Mouse (Mus musculus) gastrocnemius, postnatal 14 days (tissue): ENCODE measurements around the gene Fbln2. TPM values are rescaled to one million over a fixed set of nuclear protein-coding genes. Genes with fewer than 3 reads are reported as not detected.
A peak's percentile ranks its signal among the peaks of the same experiment; 100 is the strongest.
"Not testable (repeated sequence)": the region's sequence is repeated elsewhere in the genome, so short reads cannot be mapped to it uniquely, and the experiment has no call there.

Source experiments
- DNase-seq: peaks from one replicate; pipeline ENCODE4 v3.0.0; 2021; ENCODE audit warnings: mixed read lengths
- intact Hi-C: fragments of 180-260 bp; cut with DNase I; formaldehyde crosslinking; loops from one replicate; pipeline ENCODE4 v1.15.1; 2025; ENCODE audit warnings: low total_unique reads
- long read RNA-seq, 2 experiments: library from polyadenylated mRNA; stranded (forward); transcript quantifications; one replicate each; pipeline ENCODE4 v2.0.0; 2021
- total RNA-seq, 2 experiments: library from RNA; stranded (reverse); gene quantifications; 2 replicates each; pipeline ENCODE4 v1.2.3; 2021

Fbln2 gene
- total RNA-seq, result 10 to 100 TPM; 62.5 to 62.6 TPM
- long read RNA-seq, experiment 1, full-length matches to known transcripts, result 68 of 89 reads
- long read RNA-seq, experiment 1, partial matches to known transcripts, result 18 of 89 reads
- long read RNA-seq, experiment 1, other reads (novel, unspliced or antisense), result 3 of 89 reads
- long read RNA-seq, experiment 2, full-length matches to known transcripts, result 126 of 157 reads
- long read RNA-seq, experiment 2, partial matches to known transcripts, result 21 of 157 reads
- long read RNA-seq, experiment 2, other reads (novel, unspliced or antisense), result 10 of 157 reads

DNA sequence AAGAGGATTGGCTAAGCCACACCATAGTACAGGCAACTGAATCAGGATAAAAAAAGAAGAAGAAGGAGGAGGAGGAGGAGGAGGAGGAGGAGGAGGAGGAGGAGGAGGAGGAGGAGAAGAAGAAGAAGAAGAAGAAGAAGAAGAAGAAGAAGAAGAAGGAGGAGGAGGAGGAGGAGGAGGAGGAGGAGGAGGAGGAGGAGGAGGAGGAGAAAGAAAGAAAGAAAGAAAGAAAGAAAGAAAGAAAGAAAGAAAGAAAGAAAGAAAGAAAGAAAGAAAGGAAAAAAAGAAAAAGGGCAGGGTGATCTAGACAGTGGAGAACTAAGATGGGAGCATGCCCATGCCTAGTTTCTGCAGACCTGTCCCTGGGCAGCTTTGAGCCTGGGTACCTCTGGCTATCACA is at the start of gene Fbln2:
TSS of gene Fbln2 (plus strand) at position 301 of the 400 bp plus-strand sequence.
- intact Hi-C loops, result not testable (repeated sequence)

DNA sequence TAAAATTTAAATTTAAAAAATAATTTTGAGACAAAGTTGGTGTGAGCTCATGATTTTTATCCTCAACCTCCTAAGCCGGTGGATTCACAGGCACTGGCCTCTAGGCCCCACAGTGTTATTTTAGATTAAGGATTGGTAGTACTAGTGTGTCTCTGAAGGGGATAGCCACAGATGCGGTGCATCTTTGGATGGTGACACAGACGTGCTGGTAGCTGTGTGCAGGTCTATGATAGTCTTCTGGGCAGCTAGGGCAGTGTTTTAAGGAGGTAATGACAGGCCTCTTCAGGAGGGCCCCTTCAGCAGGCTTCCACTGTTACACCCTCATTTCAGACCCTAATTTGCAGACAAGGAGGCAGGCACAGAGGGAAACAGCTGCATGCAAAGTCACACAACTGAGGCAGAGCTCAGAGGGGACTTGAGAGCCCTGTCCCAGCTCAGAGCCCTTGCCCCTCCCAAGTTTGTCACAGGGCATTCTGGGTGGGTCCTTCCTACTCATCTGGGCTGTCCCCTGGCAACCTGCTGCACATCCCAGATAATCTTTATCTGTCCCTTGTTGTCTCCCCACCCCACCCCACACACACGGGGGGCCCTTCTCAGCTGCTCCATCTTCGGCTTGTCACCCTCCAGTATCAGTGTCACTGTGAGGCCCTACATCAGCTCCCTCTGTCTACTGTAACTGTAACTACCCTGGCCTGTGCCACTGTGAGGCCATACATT is 48.9 kb upstream of the Fbln2 start:
- DNase-seq, result no peak
- intact Hi-C loops, result no loop called here

More for the DNA sequence above, at the start of gene Fbln2:
- not testable (repeated sequence) for DNase-seq

DNA sequence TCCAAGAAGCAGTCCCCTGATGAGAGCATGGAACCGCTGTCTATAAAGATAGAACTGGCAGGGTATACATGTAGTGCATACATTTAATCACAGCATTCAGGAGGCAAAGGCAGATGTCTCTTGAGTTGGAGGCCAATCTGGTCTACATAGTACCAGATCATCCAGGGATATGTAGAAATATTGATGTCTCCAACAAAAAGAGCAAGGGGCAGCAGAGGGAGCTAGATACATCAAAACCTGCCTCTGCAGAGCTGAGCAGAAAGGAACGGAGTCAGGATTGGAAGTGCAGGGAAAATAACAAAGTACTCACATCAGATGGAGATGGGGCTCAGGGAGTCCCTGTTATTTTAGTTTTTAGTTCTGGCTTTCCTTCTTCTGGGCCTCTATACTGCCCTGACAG is 47.7 kb upstream of the Fbln2 start:
- intact Hi-C loops, result no loop called here
- no peak for DNase-seq

DNA sequence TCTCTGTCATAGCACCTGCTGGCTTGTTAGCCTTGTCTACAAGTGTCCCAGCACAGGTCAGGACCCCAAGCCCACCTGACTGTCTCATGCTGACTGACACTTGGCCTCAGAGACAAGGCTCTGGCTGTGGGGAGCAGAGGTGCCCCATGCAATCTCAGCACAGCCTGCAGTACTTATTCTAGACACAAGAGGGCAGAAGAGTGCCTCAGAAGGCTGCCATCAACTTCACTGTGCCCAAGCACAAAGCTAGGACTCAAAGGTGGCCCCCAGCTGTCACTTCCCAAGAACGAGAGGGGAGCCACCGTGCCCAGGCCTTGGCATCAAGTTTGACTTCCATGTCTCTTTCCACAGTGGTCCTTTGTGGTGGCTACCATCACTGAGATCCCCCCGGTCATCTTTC is 47.0 kb upstream of the Fbln2 start:
- DNase-seq, result peak; percentile 64
- intact Hi-C loops, result loop anchor here (5.0 kb wide), 2 partner anchors 97 to 247 kb away; partner anchors contain the start of gene Wnt7a

DNA sequence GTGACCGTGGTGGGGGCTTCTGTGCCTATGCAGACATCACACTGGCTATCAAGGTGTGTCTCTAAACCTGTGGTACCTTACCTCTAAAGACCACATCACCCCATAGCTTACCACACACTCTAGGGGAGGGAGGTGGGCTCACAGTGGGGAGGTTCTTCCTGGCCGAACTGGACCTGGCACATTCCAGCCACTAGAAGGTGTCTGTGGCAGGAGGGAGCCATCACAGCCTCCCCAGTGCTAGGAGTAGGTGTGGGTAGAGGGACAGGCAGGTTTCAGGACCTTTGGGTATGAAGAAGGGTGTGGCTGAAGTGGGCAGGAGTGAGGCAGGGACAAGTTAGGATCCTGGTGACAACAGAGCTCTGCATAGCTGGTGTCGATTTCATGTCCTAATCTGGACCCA is 44.4 kb upstream of the Fbln2 start:
- intact Hi-C loops, result loop anchor here (2.0 to 5.0 kb wide), 3 partner anchors 94 to 244 kb away; partner anchors contain the start of gene Wnt7a
- DNase-seq, result no peak

DNA sequence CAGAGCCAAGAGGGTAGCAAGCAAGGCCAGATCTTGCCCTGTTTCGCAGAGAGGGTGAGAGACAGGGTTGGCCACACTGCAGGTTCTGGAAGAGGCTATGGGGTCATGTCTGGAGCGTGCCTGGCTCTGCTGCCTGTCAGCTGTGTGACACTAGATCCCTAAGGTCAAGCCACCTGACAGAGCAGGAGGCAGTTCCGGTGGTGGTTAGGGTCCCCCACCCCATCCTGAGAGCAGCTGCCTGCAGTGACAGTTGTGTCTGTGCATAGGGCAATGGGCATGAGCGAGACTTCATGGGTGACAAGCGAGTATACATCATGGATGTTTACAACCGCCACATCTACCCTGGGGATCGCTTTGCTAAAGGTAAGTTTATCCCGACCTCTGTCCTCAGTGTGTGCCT is 43.1 kb upstream of the Fbln2 start:
- intact Hi-C loops, result loop anchor here (5.0 kb wide), 2 partner anchors 93 to 243 kb away; partner anchors contain the start of gene Wnt7a
- no peak for DNase-seq

DNA sequence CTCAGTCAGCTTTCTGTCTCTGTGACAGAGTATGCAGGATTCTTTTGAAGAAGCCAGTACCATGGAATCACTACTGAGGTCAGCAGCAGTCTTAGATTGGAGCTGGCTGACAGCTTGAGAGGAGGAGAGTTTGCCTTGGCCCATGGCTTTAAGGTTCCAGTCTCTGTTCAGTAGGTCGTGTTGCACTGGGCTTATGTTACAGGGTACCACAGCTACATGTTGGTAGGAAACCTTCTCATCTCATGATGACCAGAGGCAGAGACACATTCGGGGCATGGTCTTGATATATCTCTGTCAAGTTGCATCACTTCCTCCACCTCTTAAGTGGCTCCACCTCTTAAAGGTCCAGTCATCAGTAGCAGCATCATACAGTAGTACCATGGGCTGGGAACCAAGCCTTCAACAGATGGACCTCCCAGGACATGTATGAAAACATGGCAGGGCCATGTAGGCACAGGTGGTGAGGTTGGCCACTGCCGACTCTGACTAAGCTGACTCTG is 40.8 kb upstream of the Fbln2 start:
- intact Hi-C loops, result no loop called here
- DNase-seq, result no peak

DNA sequence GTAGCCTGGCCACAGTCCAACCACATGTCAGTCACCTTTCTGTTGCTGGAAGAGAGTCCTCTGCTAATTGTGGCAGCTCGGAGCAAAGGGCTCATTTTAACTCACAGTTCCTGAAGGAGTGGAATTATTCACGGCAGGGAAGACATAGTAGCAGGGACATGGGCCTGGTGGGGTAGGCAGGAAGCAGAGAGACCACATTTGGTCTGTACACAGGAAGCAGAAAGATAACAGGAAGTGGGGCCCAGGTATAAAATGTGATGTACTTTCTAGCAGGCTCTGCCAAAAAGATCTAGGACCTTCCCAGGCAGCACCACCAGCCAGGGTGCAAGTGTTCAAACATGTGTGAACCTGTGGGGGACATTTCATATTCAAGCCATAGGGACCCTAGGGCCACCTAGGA is 39.9 kb upstream of the Fbln2 start:
- no peak for DNase-seq
- intact Hi-C loops, result loop anchor here (2.0 kb wide), 1 partner anchor 106 kb away; no protein-coding TSS in a partner anchor

DNA sequence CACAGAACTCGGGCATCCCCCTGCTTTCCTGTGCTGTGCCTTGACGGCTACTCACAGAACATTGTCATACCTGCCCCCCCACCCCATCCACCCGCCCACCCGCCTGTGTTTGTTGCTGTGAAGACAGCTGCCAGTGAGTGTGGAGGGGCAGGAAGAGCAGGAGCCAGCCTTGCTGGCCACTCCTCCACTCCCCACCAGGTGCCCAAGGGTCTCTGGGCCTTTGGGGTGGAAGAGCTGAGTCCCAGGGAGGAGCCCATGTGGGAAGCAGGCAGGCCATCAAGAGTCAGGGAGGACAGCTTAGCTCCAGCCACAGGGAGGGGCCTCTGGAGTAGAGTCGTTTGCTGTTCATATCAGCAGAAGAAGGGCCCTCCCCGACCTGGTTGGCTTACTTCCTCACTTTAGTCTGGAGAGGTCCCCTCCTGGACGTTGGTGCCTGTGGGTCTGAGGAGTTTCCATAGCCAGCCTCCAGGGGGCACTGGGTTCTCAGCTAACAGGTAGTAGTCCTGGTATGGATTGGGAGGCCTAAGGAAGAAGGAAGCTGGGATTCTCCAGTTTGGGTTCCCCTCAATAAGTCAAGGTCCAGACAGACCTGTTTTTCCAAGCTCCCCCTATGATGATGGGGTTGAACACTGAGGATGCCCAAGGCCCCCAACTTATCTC is 38.9 kb upstream of the Fbln2 start:
- intact Hi-C loops, result loop anchor here (2.0 kb wide), 1 partner anchor 105 kb away; no protein-coding TSS in a partner anchor

DNA sequence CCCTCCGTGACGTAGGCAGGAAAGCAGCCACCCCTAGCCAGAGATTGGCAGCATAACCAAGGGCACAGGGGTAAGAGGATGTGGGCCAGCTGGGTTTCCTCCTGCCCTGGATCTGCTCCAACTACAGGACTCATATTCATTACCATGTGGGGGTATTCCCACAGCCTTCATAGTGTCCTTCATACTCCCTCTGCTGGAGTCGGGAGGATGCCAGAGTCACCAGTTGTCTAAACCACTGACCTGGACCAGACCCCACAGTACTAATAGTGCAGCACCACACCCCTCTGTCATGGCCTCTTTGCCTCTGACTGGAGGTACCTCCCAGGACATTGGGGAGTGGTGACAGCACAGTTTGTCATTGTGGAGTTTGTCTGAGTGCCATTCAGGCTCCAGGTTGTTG is 38.0 kb upstream of the Fbln2 start:
- intact Hi-C loops, result no loop called here
- DNase-seq, result no peak

More for the DNA sequence above, 38.9 kb upstream of the Fbln2 start:
- peak; percentile 78 for DNase-seq

DNA sequence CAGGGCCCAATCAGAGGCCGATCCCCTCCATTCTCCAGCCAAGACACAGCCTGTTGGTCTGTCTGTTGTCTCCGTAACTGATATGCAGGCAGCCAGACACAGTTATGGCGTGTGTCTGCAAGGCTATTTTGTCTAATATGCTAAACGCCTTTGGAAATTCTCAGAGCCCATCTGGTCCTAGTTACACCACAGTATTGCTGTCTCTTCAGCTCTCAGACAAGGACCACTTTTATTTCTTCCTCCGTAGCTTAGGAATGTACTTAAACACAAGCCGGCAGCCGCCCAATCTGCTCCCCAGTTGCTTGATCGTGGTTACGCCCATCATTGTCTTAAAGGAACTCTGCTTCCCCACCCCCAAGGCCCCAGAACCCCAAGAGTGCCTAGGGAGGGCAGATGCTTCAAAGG is 31.5 kb upstream of the Fbln2 start:
- intact Hi-C loops, result no loop called here
- no peak for DNase-seq

DNA sequence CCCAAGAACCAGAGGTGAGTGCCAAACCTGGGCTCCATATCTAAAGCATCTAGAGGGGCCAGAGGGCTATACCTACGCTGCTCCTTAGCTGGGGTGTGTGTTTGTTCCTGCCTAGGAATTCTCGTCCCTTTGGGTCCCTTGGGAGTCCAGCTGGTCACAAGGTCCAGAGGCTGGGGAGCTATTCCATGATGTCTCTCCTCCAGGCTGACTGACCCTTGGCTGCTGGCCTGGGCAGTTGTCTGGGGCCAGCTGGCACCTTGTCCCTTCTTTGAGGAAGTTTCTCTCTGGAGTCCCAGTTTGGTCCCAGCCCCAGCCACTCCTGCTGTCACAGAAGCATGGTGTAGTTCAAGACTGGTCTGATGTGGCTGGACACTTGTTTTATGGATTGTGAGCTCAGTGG is 30.9 kb upstream of the Fbln2 start:
- intact Hi-C loops, result no loop called here

DNA sequence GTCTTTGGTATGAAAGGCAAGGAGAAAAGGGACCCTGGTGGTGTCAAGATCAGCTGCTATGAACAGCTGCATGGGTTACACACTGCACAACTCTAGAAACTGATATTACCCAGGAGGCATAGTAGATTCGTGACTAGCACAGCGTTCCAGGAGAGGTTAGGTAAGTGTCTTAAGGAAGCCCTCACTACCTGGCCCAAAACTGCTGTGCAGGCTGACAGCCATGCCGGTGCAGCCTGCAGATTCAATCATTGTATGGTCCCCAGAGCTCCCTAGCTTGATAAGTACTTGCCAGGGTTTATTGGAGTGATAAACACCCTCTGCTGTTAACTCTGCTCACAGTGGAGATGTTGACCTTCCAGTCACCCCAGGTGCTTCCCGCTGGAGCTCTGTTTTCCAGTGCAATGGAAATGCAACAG is 30.2 kb upstream of the Fbln2 start:
- DNase-seq, result no peak
- intact Hi-C loops, result no loop called here

More for the DNA sequence above, 30.9 kb upstream of the Fbln2 start:
- peak; percentile 89 for DNase-seq

DNA sequence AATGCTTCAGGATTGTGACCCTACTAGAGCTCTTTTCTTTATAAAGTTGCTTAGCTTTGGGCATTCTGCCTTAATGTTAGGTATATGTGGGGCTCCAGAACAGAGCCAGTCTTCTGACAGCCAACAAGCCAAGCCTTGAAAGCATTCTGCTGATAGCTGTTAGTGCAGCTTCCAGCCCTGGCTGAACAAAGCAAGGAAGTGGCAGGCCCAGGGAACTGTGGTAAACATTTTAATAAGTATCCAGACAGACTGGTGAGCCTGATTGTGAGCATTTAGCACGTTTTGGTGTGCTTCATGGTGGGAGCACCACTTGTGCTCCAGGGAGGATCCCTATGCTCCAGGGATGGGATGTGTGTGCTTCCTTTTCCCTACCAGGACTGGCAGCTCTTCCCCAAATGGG is 29.2 kb upstream of the Fbln2 start:
- DNase-seq, result no peak
- intact Hi-C loops, result no loop called here

DNA sequence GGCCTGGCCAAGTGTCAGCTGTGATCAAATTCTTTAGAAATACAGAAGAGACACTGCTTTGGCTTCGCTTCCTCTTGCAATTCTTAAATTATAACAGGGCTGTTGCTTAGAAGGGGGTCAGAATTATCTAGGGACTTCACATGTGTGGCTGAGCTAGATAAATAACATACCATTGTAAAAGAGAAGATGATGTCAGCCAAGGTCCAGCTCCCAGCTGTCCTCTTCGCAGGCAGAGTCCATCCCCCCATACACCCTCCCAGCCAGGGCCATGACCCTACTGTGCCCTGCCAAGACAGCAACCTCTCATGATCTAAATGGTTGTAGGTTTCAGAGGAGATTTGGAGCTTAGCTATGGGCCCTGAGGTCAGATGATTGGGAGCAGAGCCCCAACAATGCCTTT is 28.3 kb upstream of the Fbln2 start:
- intact Hi-C loops, result no loop called here
- peak; percentile 65 for DNase-seq

DNA sequence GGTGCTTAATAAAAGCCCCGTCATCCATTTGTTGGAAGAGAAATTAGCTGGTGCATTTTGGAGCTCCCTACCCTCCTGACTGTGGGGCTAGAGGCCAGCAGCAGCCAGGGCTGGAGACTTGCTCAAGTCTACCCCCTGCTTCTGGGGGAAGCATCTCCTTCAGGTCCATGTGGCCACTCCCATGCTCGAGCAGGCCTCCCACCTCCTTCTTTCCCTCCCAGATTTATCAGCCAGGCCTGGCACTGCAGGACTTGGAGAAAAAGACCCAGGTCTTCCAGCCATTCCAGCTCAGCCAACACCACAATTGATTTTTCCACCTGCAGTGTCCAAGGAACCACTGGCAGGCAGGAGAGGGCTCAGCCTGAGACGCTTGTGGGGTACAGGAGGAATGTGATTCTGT is 27.5 kb upstream of the Fbln2 start:
- DNase-seq, result no peak
- intact Hi-C loops, result loop anchor here (5.0 kb wide), 1 partner anchor 43 kb away; no protein-coding TSS in a partner anchor

DNA sequence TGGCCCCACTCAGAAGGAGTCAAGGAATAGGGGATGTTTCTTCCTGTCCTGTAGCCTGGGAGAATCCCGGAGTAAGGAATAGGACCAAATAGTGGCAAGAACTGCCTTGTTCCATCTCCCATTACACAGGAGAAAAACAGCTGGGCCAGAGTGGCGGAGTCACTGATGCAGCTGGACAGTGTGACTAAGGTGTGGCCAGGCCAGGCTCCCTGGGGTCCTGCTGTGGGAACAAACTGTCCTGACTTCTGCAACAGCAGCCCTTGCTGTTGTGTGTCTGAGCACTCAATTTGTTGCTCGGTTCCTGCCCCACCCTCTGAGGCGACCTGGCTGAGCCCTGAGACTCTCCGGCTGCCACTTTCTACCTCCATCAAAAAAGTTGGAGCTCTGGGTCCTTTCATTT is 26.8 kb upstream of the Fbln2 start:
- DNase-seq, result peak; percentile 81
- intact Hi-C loops, result loop anchor here (5.0 kb wide), 1 partner anchor 42 kb away; no protein-coding TSS in a partner anchor

DNA sequence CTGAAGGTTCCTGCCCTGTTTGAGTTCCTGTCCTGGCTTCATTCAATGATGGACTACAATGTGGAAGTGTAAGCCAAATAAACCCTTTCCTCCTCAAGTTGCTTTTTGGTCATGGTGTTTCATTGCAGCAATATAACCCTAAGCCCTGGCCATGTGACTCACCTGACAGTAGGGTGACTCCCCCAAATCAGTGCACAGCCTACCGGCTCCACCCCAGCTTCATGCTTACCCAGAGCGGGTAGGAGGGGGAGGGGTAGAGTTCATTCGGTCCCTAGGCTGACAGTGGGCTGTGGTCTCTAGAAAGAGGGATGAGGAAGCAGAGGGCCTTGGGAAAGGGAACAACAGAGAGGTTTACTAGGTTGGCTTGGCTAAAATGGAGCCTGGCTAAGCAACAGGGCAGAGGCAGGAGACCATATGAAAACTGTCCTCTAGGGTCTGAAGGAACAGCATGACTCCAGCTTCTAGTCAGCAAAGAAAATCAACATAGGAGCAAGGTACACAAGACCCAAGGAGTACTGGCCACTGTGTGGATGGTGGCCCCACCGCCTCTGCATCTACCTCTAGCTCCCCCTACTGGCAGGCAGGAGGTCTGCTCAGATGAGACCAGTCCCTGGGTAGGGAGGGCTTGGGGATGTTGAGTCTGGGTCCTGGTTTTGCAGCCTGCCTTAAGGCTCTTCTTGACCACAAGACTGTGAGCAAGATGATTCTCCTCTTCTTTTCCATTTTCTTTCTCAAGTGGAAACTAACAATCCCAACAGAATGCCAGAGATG is 25.9 kb upstream of the Fbln2 start:
- DNase-seq, result no peak
- intact Hi-C loops, result loop anchor here (5.0 kb wide), 1 partner anchor 41 kb away; no protein-coding TSS in a partner anchor

DNA sequence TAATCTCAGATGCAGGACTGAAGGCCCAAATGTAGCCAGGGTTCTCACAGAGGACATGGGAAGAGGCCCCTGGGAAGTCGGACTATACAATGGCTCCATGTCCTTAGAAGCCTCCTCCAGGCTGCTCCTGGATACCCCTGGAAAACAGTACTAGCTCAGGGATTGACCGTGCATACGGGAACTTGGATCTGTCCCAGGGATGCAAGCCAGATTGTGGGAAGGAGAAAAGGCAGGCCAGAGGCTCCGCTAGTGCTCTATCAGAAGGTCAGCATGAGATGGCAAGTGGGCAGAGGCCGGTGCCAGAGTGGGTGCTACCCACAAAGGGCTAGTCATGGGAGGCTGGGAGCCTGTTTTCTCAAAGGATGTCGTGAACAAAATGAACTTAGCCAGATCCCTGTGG is 25.3 kb upstream of the Fbln2 start:
- intact Hi-C loops, result loop anchor here (5.0 kb wide), 1 partner anchor 40 kb away; no protein-coding TSS in a partner anchor
- no peak for DNase-seq
